Mouse (Mus musculus): ENCODE measurements around the gene Trim25.
"Not testable (repeated sequence)": the region's sequence is repeated elsewhere in the genome, so short reads cannot be mapped to it uniquely, and the experiment has no call there.

Trim25 gene

DNA sequence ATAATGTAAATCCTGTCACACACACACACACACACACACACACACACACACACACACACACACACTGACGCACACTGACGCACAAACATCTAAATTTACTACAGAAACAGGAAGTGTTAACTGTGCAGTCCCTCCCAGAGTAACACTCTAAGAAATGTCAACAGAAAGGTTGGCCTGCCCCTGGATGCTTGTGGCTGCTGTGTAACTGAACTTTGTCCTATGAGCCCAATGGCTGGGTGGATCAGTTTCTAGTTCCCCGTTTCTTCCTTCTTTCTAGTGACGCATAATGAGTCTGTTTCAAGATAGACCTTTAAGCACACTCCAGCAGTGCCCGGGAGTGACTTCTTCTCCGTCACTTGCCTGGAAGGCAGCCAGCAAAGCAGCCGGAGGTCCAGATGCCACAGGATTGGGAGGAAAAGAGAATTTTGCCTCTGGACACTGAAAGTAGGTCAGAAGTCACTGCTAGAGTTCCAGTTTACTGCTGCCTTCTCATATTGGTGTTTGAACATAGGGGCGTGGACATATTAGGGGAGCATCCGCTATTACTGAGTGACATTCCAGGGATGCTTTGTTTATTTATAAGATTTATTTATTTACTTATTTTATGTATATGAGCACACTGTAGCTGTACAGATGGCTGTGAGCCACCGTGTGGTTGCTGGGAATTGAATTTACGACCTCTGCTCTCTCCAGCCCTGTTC is 25.2 kb downstream of the Trim25 start:
- DNase-seq (ENCODE audit: low spot score), result no peak

DNA sequence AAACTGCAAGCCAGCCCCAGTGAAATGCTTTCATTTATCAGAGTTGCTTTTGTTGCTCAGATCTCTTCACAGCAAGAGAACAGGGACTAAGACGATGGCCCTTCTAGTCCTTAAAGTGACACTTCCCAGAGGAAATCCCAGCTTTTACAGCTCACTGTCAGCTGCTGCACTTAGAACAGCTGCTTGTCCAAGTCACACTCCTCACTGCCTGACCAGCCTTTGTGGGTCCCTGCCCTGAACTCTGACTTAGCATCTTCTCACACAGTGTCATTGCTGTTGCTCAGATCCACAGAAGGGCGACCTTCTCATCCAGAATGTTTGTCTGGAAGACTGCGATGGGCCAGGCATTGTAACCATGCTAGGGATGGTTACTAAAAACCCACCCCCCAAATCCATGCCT is 26.4 kb downstream of the Trim25 start:
- no peak for DNase-seq (ENCODE audit: low spot score)

DNA sequence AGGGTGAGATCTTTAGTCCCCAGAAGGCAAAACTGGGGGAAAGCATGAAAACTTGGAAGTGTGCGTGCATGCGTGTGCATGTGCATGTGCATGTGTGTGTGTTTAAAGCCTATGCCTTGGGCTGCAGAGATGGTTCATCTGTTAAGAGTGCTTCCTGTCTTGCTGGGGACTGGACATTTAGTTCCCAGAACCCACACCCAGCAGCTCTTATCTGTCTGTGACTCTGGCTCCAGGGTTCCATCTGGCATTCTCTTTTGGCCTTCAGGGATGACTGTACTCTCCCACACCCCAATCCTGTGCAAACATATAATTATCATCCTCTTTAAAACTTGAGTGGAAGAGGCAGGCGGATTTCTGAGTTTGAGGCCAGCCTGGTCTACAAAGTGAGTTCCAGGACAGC is 26.9 kb downstream of the Trim25 start:
- DNase-seq (ENCODE audit: low spot score), result no peak

DNA sequence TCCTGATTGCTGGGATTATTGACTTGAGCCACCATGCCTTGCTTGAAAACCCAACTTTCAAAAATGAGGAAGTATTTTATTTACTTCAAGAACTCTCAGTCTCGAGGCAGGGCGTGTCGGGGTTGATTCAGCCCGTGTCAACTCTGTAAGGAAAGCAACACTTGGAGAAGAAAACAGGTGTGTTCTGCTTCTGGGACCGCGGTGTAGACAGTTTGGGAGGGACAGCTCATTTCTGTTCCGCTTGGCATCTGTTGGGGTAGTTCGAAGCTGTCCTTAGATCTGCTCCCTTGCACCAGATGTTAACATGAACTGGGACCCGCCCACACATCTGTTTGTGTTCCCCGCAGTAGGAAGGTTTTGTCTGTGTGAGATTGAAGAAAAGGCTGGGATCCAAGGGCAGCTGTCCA is 28.8 kb downstream of the Trim25 start:
- no peak for DNase-seq (ENCODE audit: low spot score)

DNA sequence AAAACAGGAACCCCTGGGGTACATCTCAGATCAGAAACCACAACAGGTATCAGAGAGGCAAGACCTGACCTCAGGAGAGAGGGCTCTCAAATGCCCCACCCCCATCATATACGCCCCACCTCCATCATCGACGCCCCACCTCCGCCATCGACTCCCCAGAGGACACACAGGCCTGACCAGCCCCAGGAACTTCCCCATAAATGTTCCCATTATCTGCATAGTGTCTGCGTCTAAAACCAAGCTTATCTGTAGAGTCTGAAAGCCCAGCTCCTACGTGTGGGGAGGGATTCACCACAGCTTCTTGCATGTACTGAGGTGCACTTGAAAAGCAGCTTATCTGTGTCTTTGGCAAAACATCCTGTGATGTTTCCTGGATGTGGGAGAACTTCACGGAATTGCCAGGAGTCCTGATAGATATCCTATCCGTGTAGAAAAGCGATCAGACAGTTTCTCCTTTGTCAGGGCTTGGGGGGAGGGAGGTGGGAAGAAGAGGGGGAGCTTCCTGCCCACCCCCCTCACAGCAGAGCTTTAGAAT is 29.8 kb downstream of the Trim25 start:
- DNase-seq (ENCODE audit: low spot score), result no peak

DNA sequence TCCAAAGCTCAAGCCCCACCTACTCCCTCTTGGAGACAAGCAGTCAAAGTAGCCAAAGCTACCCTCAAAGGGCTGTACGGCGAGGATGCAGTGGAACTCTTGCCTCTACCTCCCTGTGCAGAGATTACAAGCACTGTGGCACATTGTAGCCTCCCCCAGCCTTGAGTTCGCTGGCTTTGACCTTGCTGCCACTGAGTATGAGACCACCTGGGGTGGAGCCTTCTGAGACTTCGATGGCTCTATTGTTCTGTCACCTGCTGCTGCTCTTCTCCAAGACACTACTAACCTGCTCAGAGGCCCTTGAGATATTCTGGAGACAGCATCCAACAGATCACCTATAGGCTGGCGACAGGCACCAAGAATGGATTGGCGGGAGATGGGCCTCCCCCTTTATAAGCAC is 31.4 kb downstream of the Trim25 start:
- DNase-seq (ENCODE audit: low spot score), result no peak

DNA sequence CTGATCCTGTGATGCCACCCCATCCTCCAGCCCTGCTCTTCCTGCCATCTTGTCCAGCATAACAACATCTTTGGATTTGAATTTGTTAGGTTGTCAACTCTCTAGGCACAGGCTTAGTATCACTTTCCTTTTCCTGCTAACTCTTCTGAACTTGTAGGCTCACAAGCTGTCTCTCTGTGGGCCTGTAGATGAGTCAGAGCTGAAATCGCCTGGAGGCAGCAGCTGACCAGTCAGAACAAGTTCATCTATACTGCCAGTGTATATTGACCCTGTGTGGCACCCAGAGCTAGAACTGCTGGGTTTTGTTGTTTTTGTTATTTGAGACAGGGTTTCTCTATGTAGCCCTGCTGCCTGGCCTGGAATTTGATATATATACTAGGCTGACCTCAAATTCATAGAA is 32.0 kb downstream of the Trim25 start:
- DNase-seq (ENCODE audit: low spot score), result no peak

DNA sequence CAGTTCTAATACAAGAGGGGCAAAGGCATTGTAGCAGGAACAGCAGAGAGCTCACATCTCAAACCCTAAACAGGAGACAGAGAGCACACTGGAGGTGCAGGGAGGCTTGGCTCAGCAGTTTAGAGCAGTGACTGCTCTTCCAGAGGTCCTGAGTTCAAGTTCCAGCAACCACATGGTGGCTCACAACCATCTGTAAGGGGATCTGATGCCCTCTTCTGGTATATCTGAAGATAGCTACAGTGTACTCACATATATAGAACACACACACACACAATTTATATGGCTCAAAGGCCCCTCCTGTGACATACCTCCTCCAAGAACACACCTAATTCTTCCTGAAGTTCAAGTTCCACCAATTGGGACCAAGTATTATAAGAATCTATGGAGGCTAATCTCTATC is 35.4 kb downstream of the Trim25 start:
- no peak for DNase-seq (ENCODE audit: low spot score)

DNA sequence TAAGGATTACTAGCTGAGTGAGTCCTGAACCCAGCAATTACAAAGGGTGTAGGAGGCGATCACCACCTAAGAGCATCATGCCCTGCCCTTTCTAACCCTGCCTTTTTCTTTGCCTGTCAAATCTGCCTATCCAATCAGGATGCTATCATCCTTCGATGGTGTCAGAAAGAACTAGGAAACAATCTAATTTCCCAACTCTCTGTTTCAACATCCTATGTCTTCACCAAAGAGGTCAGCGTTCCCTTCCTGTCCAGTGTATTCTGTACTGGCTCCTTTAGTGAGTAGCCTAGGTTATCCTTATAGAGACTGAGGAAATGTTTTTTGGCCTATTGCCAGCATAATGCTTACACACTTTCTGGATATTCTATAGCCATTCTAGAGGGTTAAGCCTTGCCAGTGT is 36.4 kb downstream of the Trim25 start:
- DNase-seq (ENCODE audit: low spot score), result no peak

DNA sequence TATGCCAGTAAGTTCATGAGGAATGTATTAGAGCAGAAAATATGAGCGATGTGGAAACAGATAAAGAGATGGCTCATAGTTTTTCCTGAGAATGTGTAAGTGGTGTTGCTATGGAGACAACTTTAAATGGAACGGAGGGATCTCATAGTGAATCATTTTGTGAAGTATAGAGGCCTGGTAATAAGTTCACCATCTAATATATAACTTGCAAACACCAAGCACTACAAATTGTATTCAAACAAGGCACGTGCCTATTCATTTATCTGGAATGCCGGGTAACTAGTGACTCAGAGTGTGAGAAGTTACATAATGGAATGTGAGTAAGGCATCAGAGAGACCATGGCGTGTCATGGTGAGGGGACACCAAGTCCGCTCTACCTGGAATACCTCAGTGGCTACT is 39.3 kb downstream of the Trim25 start:
- DNase-seq (ENCODE audit: low spot score), result no peak

DNA sequence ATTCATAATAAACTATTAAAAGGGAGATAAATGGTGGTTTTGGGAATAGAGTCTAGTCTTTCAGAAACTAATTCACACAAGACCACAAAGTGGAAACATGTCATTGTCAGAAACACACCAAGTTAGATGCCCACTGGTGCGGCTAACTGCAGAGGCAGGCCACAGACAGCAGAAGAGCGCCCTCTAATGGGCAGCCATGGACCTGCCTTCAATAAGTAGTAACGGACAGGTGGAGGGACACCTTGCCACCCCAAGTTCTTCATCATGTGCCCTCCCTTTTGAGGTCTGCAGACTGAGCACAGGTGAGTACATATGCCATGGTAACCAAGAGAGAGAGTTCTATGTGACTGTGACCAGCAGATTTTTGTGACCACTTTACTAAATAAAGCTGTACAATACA is 40.1 kb downstream of the Trim25 start:
- no peak for DNase-seq (ENCODE audit: low spot score)

DNA sequence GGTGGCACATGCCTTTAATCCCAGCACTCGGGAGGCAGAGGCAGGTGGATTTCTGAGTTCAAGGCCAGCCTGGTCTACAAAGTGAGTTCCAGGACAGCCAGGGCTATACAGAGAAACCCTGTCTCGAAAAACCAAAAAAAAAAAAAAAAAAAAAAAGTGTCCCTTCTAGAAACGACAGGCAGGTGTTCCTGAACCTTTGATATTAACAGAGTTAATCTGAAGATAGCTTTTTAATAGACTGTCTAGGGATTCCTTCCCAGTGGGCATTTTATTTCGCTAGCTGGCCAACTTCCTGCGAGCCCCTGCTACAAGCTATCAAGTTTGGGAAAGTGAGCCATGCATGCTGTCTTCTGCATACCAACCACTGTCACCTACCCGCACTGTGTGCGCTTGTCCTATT is 41.9 kb downstream of the Trim25 start:
- DNase-seq (ENCODE audit: low spot score), result not testable (repeated sequence)

DNA sequence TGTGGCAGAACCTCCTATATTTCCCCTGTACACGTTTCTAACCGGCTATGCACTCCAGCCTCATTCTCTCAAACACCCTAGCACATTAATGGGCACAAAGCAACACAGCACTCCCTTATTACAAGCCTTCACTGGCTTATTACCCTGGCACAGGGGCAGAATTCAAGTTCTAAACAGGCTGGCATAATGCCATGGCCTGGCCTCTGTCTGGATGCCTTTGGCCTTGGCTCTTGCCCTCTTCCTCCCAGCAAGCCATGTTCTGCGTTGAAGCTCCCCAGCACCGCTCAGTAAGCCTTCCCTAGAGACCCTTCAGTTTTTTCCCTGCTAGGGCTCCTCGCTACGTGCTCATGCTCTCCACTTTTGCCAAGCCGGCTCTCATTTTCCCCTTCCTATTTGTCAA is 43.9 kb downstream of the Trim25 start:
- no peak for DNase-seq (ENCODE audit: low spot score)

DNA sequence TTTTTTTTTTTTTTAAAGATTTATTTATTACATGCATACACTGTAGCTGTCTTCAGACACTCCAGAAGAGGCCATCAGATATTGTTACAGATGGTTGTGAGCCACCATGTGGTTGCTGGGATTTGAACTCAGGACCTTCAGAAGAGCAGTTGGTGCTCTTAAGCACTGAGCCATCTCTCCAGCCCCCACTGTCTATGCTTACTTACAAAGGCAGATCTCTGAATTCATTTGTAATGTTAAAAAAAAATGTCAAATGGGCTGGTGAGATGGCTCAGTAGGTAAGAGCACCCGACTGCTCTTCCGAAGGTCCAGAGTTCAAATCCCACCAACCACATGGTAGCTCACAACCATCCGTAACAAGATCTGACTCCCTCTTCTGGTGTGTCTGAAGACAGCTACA is 46.3 kb downstream of the Trim25 start:
- not testable (repeated sequence) for DNase-seq (ENCODE audit: low spot score)

DNA sequence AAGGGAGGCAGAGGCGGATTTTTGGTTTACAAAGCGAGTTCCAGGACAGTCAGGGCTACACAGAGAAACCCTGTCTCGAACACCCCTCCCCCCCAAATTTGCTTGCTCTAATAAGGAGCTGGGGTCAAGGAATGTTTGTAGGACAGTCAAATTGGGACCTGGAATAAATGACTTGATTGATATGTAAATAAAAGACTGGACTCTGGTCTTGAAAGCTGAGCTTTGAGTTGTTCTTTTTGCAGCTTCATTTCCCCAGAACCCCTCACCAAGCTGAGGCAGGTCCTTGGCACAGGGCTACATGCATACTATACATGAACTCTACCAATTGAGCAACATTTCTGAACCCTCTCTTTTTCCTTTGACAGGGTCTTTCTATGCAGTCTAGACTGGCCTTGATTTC is 46.8 kb downstream of the Trim25 start:
- no peak for DNase-seq (ENCODE audit: low spot score)

DNA sequence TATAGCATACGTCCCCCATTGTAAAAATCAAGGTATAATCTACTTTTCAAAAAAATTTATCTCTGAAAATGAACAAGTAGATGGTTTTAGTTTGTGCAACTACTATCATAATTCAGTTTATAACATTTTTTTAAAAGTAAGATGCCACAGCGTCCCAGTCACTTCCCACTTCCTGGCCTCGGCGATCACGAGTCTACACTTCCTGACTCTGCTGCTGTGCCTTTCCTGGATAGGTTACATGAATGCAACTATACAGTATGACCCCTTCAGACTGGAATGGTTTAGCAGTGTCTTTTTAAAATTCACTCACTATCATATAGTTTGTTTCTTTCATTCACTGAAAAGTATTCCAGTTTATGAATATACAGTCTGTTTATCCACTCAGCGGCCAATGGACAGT is 52.6 kb downstream of the Trim25 start:
- no peak for DNase-seq (ENCODE audit: low spot score)

DNA sequence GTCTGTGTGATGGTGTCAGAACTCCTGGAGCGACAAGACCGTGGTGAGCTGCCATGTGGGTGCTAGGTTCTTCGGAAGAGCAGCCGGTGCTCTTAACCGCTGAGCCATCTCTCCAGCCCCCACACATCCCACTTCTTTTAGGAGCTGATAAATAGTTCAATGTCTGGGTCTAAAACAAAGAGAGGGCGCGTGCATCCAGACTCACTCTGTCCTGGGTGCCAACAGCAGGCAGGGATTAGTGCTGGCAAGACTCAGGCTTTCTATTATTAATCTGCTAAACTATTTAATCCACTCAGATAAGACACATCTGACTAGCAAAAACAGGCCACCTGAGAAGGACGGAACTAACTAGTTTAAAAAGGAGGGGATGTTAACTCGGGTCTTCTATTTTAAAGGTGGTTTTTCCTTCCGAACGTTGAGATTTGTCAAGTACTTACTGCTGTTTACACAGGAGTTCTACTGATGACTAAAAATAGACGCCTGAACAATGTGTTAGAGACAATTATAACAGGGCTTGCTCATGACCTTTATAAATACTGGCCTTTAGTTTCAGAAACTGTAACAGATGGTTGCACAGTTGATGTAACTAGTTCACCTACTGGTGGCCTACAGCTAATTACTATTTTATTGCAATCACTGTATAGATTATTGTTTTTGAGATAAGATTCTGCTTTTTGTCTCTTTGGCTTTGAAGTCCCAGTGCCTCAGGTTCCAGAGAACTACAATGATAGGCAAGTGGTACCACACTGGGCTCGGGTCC is 56.9 kb downstream of the Trim25 start:
- DNase-seq (ENCODE audit: low spot score), result no peak

DNA sequence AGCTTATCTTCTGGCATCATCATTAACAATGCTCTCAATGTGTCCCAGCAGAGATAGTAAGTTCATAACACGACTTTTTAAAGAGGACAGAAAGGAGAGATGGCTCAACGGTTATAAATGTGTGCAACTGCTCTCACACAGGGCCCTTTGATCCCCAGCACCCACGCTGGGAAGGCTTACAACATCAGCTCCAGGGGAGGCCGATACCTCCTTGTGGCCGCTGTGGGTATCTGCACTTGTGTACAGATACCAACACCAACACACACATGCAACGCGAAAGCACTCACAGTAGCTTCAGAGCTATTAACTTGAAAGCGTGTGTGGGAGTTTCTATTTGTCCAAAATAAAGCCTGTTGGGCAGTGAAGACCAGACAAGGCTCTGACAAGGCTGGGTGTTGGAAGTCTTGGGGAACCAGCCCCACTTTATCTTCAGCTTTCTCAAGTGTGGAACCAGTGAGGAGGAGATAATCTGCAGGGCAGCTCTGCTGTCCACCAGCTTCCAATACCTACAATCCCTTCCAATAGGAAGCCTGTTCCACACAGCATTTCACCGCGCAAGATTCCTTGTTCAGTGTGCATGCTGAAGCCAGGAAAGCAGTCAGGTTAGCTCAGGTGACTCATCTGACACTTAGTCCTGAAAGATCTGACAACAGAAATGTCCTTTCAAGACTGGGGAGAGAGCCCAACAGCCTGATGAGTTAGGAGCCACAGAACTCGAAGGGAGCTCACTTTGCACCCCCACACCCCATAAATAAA is 59.5 kb downstream of the Trim25 start:
- DNase-seq (ENCODE audit: low spot score), result no peak

DNA sequence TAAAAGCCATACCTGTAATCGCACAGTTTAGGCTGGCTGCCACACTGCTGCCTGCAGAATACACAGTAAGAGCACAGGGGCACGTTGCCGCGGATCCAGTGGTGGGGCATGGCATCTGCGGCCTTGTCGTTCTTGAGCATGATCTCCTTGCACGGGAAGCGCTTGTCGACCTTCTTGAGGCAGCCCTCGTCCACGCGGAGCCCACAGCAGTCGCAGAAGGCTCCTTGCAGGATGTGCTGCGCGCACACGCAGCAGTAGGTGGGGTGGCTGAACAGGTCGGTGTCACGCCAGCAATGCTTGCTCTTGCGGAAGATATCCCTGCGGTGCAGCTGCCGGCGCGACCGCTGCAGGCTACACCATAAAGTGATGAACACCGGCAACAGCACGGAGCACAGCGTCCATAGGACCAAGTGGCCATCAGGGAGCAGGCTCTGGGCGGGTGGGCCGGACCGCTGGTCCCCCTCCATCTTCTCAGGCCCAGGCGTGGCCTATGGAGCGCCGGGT is 60.8 kb downstream of the Trim25 start:
- DNase-seq (ENCODE audit: low spot score), result no peak

DNA sequence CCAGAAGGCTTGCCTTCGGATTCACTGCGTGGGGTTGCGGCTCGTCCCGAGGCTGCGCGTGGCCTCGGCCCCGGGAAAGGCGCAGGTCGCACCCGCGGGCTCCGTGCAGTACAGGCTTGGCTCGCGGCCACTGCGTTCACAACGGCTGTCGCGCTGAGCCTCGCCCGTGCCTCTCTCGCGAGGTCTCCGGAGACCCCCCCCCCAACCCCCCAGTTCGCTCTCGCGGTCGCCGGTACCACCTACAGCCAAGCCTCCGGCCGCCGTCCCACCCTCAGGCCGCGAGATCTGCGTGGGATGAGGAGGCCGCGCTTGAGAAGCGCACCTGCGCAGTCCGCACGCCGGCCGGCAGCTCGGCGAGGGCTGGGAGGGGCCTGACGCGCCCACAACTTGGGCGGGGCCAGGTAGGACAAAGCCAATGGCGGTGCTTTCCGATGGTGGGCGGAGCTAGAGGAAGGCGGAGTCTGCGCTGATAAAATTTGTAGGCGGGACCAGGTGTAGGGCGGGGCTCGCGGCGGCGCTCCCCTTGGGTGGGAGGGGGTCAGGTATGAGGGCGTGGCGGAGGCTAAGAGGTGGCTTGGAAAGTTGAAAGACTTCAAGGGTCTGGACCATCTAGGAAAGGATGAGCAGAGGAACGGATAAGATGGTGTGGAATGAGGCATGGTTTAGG is 61.4 kb downstream of the Trim25 start:
- DNase-seq (ENCODE audit: low spot score), result peak; percentile 72

DNA sequence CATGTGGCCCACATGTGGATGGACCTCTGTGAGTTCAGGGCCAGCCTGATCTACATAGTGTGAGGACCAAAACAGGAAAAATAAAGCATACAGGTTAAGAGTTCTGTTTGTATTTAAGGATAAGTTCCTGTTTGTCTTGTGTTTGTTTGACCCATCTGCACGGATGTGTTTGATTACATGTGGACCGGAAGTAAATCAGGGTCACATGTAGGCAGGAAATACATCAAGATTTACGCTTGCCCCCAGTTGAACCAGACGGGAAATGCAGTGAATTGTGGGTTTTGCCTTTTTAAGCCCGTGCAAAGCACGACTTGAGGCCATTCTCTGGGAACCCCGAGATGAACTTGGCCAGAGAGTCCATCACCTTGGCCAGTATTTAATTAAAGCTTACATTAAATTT is 62.2 kb downstream of the Trim25 start:
- DNase-seq (ENCODE audit: low spot score), result no peak

DNA sequence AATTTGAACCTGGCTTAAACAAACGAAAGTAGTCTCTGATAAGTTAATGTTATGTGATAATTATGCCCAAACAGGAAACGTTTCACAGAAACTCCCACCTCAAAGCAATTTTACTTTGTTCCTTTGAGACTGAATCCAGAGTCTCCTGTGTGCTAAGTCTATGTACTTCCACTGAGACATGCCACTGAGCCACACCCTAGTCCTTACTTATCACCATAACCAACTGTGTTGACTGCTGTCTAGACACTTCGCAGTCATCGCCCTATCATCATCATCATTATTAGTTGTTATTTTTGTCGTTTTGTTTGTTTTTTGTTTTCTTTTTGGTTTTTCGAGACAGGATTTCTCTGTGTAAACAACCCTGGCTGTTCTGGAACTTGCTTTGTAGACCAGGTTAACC is 65.1 kb downstream of the Trim25 start:
- no peak for DNase-seq (ENCODE audit: low spot score)

All from ovary, postnatal 10 days (tissue).